Mouse (Mus musculus) neural tube, embryonic 11.5 days (tissue): ENCODE data around the gene Nfat5. TPM values are rescaled to one million over a fixed set of nuclear protein-coding genes. Genes with fewer than 3 reads are reported as not detected.

Experiments
- ATAC-seq: fragments of 200-750 bp; cut with Nextera tagmentation; 2 replicates; pipeline ENCODE4 v1.8.0; 2017; ENCODE audit warnings: moderate number of reproducible peaks, mild to moderate bottlenecking, moderate TSS enrichment, moderate library complexity; ENCODE audit not compliant: insufficient read depth, low FRiP score, low TSS enrichment
- DNase-seq: peaks from one replicate; pipeline ENCODE4 v3.0.0-alpha.2; 2015; ENCODE audit warnings: low spot score
- H3K27ac ChIP-seq: fragments of 300-500 bp; sonication (generic); 2 replicates; pipeline ENCODE4 v1.5.1; 2014; ENCODE audit warnings: low read depth, mild to moderate bottlenecking, low read length
- H3K27me3 ChIP-seq: fragments of 300-500 bp; sonication (generic); 2 replicates; pipeline ENCODE4 v1.6.1; 2014; ENCODE audit warnings: mild to moderate bottlenecking, low read length, mixed read lengths; ENCODE audit not compliant: control insufficient read depth, insufficient read depth
- H3K36me3 ChIP-seq: fragments of 300-500 bp; sonication (generic); 2 replicates; pipeline ENCODE4 v1.6.1; 2014; ENCODE audit warnings: mild to moderate bottlenecking, low read length, moderate library complexity, mixed read lengths; ENCODE audit not compliant: control insufficient read depth, insufficient read depth
- H3K4me1 ChIP-seq: fragments of 300-500 bp; sonication (generic); 2 replicates; pipeline ENCODE4 v1.6.1; 2014; ENCODE audit warnings: low read length, mixed read lengths; ENCODE audit not compliant: control insufficient read depth, insufficient read depth
- H3K4me2 ChIP-seq: fragments of 300-500 bp; sonication (generic); 2 replicates; pipeline ENCODE4 v1.6.1; 2014; ENCODE audit warnings: low read depth, mild to moderate bottlenecking, moderate library complexity
- H3K4me3 ChIP-seq: fragments of 300-500 bp; sonication (generic); 2 replicates; pipeline ENCODE4 v1.5.1; 2014; ENCODE audit warnings: low read depth, low read length
- H3K9ac ChIP-seq: fragments of 300-500 bp; sonication (generic); 2 replicates; pipeline ENCODE4 v1.6.1; 2014; ENCODE audit warnings: mild to moderate bottlenecking, low read length
- H3K9me3 ChIP-seq: fragments of 300-500 bp; sonication (generic); 2 replicates; pipeline ENCODE4 v1.6.1; 2016; ENCODE audit warnings: low read length; ENCODE audit not compliant: control insufficient read depth
- WGBS: fragments of 180-500 bp; shearing (Covaris S2); extraction: QIAGEN DNeasy Blood & Tissue Kit; methylation state at CpG from one replicate; pipeline ENCODE4 v1.1.7; 2014; 5-methylcytosine and 5-hydroxymethylcytosine counted together
- polyA plus RNA-seq: library from polyadenylated mRNA; unstranded; fragments of >200 nt; fragmentation: Nextera tagmentation; extraction: Ambion mirVana; gene quantifications from 2 replicates; pipeline ENCODE4 v1.2.1, GENCODE M21; 2014

The Nfat5 gene
- polyA plus RNA-seq, 1 experiment from 2014 or later, result 8.8 TPM

GRCm38 (mm10) chr8:107324142-107324541 is 30.9 kb downstream of the Nfat5 start:
- Histone ChIP-seq H3K4me1 (no peaks in the 10 kb centered on the region), H3K9ac (no peak overlapping the region), H3K9me3 (no peaks in the 10 kb centered on the region), H3K27me3 (no peaks in the 10 kb centered on the region), H3K27ac (no peak overlapping the region), H3K4me2 (no peak overlapping the region), H3K4me3 (no peak overlapping the region), H3K36me3 (no peaks in the 10 kb centered on the region)
- peak; percentile 78 for DNase-seq
- 3% methylated on average over 1 of the region's 1 CpGs for WGBS
- ATAC-seq, result no peak

GRCm38 (mm10) chr8:107329595-107329994 is 36.3 kb downstream of the Nfat5 start:
- H3K27ac ChIP-seq, result no peak overlapping the region
- H3K4me3 ChIP-seq, result no peak overlapping the region
- no peaks in the 10 kb centered on the region for H3K4me1 ChIP-seq
- no peak overlapping the region for H3K9ac ChIP-seq
- ATAC-seq (no peak), DNase-seq (no peak)
- 81% methylated on average over 1 of the region's 1 CpGs for WGBS
- H3K27me3 ChIP-seq, result no peaks in the 10 kb centered on the region
- H3K4me2 ChIP-seq, result no peak overlapping the region
- no peaks in the 10 kb centered on the region for H3K36me3 ChIP-seq
- no peaks in the 10 kb centered on the region for H3K9me3 ChIP-seq

- Histone ChIP-seq H3K4me2 (no peak overlapping the region), H3K4me3 (no peak overlapping the region), H3K9ac (no peak overlapping the region), H3K27me3 (no peaks in the 10 kb centered on the region), H3K27ac (no peak overlapping the region), H3K4me1 (no peaks in the 10 kb centered on the region), H3K36me3 (peaks cover 3% of the 10 kb centered on the region; the same call in 1 of the 2 replicates), H3K9me3 (no peaks in the 10 kb centered on the region)
- ATAC-seq (no peak), DNase-seq (no peak)
- WGBS, result 94% methylated on average over 1 of the region's 1 CpGs
Observed at GRCm38 (mm10) chr8:107336480-107336879, 43.2 kb downstream of the Nfat5 start.

GRCm38 (mm10) chr8:107370311-107370710 is 77.0 kb downstream of the Nfat5 start:
- H3K4me3 ChIP-seq, result no peak overlapping the region
- no peak overlapping the region for H3K4me2 ChIP-seq
- no peak overlapping the region for H3K27ac ChIP-seq
- ATAC-seq, result no peak
- H3K9me3 ChIP-seq, result no peaks in the 10 kb centered on the region
- H3K4me1 ChIP-seq, result no peaks in the 10 kb centered on the region
- 80% methylated on average over 4 of the region's 4 CpGs for WGBS
- no peak for DNase-seq
- H3K9ac ChIP-seq, result no peak overlapping the region
- H3K27me3 ChIP-seq, result no peaks in the 10 kb centered on the region
- peaks cover 13% of the 10 kb centered on the region for H3K36me3 ChIP-seq

- Histone ChIP-seq H3K4me2 (no peak overlapping the region), H3K36me3 (no peaks in the 10 kb centered on the region), H3K4me1 (no peaks in the 10 kb centered on the region), H3K9ac (no peak overlapping the region), H3K9me3 (no peaks in the 10 kb centered on the region), H3K27me3 (no peaks in the 10 kb centered on the region), H3K4me3 (no peak overlapping the region), H3K27ac (no peak overlapping the region)
- ATAC-seq (no peak), DNase-seq (no peak)
- WGBS, result 93% methylated on average over 3 of the region's 3 CpGs
Observed at GRCm38 (mm10) chr8:107377346-107377745, 84.1 kb downstream of the Nfat5 start.

- WGBS, result 94% methylated on average over 8 of the region's 8 CpGs
- H3K4me1 ChIP-seq, result no peaks in the 10 kb centered on the region
- no peak overlapping the region for H3K4me3 ChIP-seq
- no peak for DNase-seq
- H3K9ac ChIP-seq, result no peak overlapping the region
- H3K36me3 ChIP-seq, result no peaks in the 10 kb centered on the region
- no peak overlapping the region for H3K27ac ChIP-seq
- no peak overlapping the region for H3K4me2 ChIP-seq
- no peaks in the 10 kb centered on the region for H3K27me3 ChIP-seq
- ATAC-seq, result no peak
- H3K9me3 ChIP-seq, result no peaks in the 10 kb centered on the region
Observed at GRCm38 (mm10) chr8:107380734-107381133, 87.5 kb downstream of the Nfat5 start.

GRCm38 (mm10) chr8:107381666-107382065 is 88.4 kb downstream of the Nfat5 start:
- WGBS, result 93% methylated on average over 4 of the region's 4 CpGs
- Histone ChIP-seq H3K4me3 (no peak overlapping the region), H3K4me2 (no peak overlapping the region), H3K9ac (no peak overlapping the region), H3K36me3 (no peaks in the 10 kb centered on the region), H3K9me3 (no peaks in the 10 kb centered on the region), H3K27me3 (no peaks in the 10 kb centered on the region), H3K4me1 (no peaks in the 10 kb centered on the region), H3K27ac (no peak overlapping the region)
- no peak for ATAC-seq
- no peak for DNase-seq

- H3K9me3 ChIP-seq, result no peaks in the 10 kb centered on the region
- no peak overlapping the region for H3K27ac ChIP-seq
- no peak for DNase-seq
- no peak overlapping the region for H3K9ac ChIP-seq
- ATAC-seq, result no peak
- WGBS, result 76% methylated on average over 4 of the region's 4 CpGs
- H3K27me3 ChIP-seq, result no peaks in the 10 kb centered on the region
- H3K4me1 ChIP-seq, result no peaks in the 10 kb centered on the region
- H3K4me2 ChIP-seq, result no peak overlapping the region
- no peaks in the 10 kb centered on the region for H3K36me3 ChIP-seq
- no peak overlapping the region for H3K4me3 ChIP-seq
Observed at GRCm38 (mm10) chr8:107382898-107383297, 89.6 kb downstream of the Nfat5 start.

GRCm38 (mm10) chr8:107384651-107385050 is 91.4 kb downstream of the Nfat5 start:
- Histone ChIP-seq H3K4me1 (no peaks in the 10 kb centered on the region), H3K4me2 (no peak overlapping the region), H3K27ac (no peak overlapping the region), H3K36me3 (no peaks in the 10 kb centered on the region), H3K4me3 (no peak overlapping the region), H3K27me3 (no peaks in the 10 kb centered on the region), H3K9me3 (no peaks in the 10 kb centered on the region), H3K9ac (no peak overlapping the region)
- ATAC-seq (no peak), DNase-seq (no peak)
- whole genome bisulfite sequencing, result 71% methylated on average over 5 of the region's 5 CpGs
